Mouse (Mus musculus) brain, embryonic 14.5 days (tissue): ENCODE data around the gene Bcl9.

ENCODE experiments used
- CTCF ChIP-seq: fragments of 200-500 bp; IDR thresholded peaks from 2 replicates; pipeline ENCODE4 v1.5.1; 2012; ENCODE audit warnings: inconsistent platforms, mild to moderate bottlenecking, moderate library complexity, borderline replicate concordance; ENCODE audit not compliant: insufficient read depth, insufficient read length; ENCODE audit errors: extremely low read depth
- POLR2A ChIP-seq: fragments of 200-500 bp; IDR thresholded peaks from 2 replicates; pipeline ENCODE4 v1.6.1; 2012; ENCODE audit warnings: mild to moderate bottlenecking, inconsistent platforms, borderline replicate concordance; ENCODE audit not compliant: poor library complexity, insufficient read depth, insufficient read length, severe bottlenecking; ENCODE audit errors: extremely low read depth

GRCm38 (mm10) chr3:97308440-97308839 lies 10.7 kb upstream of the Bcl9 start:
- no peak; the same call in 1 of the 2 replicates for TF ChIP-seq CTCF
- no peak for TF ChIP-seq POLR2A
